Mouse (Mus musculus) retina, embryonic 14.5 days (tissue): Measurements from ENCODE around the gene Areg.
A peak's percentile ranks its signal among the peaks of the same experiment; 100 is the strongest.

Source experiments
- DNase-seq: peaks from one replicate; pipeline ENCODE4 v3.0.0-alpha.2; 2015; ENCODE audit warnings: low spot score

Areg gene

DNA sequence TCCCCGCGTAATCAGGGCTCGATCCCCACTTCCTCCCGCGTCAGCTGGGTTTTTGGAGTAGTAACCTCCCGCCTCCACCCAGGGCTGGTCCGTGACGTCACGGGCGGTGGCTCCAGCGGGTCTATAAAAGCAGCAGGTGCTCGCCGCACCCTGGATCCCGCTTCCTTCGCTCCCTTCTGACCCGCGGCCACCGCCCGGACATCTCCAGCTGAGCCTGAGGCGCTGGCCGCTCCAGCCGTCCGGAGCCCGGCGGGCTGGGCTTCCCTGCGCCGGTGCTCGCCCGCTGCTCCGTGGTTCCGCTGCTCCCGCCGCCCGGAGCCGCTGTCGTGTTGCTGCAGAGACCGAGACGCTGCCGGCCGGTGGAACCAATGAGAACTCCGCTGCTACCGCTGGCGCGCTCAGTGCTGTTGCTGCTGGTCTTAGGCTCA is at the start of gene Areg:
TSS of gene Areg (plus strand) at position 154 of the 428 bp plus-strand sequence.
- peak; percentile 66 for DNase-seq

DNA sequence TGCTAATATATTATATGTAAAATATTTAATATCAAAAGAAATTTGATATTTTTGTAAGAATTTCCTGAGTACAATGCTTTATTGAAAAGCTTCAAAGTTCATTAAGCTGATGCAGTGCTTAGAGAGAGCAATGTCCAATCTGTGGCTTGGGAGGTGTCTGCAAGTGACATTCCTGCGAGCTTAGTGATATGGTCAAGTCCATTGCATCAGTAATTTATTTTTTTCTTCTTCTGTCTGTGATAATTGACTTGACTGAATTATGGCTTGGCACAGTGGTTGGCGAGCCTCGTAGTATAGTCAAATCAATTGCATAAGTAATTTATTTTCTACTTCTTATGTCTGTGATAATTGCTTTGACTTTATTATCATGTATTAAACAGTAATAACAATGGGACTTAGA is 49.1 kb upstream of the Areg start:
- no peak for DNase-seq

DNA sequence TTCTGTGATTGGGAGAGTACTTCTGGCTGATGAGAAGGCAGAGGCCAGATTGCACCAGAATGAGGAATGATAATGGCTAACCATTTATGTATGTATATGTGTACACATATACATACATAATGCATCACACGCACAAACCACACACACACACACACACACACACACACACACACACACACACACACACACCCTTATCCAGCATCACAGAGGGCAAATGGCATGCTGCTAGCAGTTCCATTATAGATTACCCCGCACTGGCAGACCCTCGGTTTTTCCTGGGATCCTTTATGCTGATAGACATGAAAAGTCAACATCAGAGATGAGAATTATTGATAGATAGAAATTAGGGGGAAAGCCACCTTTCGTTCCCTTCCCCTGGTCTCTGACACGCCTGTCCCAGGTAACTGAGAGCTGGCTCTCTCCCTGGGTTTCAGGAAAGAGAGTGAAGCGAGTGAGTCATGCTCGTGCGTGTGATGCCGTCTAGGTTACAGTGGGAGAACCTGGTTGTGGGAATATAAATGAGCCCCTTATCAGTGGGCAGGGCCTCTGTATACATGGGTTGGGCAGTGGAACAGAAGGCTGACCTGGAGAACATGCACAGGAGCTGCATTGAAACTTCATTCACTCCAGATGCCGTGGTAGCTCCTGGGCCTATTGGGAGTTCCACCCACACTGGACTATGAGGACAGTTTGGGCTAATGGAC is 41.3 kb upstream of the Areg start:
- no peak for DNase-seq

DNA sequence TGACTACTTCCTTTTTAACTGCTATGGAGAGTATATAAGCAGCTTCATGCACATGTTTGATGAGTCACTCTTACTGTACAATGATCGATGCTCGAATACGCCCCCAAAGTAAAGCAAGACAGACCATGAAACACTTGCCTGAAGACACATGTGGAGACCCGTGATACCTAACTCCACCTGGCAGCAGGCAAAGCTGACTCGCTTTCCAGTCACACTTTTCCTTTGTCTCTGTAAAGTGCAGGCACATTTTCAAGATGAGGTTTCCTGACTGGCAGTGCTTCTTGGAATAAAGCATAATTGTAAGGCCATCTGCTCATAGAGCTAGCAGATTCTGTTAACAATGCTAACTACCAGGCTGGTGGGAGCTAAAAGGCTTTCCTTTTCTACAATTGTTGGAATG is 37.7 kb upstream of the Areg start:
- no peak for DNase-seq

DNA sequence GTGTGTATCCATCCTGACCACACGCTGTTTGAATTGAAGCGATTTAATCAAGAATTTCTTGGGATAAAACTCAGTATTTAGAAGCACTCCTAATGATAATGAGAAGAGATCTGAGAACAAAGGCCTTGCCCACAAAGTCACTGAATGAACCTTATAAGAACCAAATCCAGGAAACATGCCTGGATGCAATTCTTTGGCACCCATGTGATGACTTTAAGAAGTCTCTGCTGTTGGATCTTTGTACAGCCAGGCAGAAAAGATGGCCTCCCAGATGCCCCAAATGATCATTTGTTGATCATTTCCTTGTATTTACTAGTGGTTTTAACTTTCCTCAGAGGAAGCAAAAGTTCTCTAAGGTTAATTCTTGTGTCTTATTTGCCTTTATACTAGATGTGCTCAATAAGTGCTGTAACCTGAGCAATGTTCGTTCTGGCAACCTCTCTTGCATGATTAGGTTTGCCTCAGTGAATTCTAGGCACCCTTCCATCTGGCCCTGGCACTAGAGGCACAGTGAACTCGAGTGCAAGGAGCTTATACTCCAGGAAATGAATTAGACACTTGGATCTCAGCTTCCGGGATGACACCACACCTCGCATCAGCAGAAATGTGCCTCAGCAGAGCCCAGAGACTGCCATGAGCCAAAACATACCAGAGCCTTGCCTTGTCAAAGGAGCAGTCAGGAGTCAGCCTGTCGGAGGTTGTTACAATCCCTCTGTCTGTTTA is 35.3 kb upstream of the Areg start:
- no peak for DNase-seq

DNA sequence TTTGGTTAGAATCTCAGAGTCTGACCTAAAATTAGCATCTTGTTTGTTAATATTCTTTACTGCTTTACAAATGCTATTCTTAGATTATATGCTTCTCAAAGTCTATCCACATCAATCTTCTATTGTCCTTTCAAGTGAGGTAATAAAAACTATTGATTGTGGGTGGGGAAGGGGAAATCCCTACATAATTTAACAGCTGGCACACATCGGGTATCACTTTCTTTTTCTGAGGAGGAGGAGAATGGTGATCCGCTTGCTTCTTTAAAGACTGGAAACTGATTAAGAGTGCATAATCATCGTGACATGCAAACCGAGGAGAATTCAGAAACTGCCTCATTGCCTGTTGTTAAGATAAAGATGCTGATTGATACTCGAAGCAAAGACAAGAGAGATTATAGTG is 33.2 kb upstream of the Areg start:
- no peak for DNase-seq

DNA sequence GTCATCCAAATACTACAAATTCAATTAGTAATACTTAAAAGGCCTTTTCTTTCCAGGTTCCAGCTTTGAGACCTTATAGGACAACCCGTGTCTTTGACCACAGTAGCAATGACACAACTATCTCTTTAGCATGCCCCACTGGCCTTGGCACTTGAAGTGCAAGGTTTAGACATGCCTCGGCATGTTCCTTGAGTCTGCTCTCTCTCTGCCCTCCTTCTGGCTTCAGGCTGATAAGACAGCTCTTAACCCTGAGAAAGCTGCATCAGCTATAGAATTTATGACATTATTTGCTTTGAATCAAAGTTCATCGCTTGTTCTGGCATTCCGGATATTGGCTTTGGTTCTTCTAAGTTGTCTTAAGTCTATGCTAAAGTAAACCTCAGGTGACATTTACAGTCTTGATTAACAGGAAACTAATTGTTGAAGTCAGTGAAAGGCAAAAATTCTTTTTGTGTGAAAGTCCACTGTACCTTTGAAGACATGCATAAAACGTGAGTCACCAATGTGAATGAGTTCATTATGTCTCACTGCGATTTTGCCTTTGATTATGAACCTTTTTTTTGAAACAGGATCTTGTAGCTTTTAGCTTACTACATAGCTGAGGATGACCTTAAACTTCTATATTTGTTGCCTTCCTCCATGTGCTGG is 29.3 kb upstream of the Areg start:
- no peak for DNase-seq

DNA sequence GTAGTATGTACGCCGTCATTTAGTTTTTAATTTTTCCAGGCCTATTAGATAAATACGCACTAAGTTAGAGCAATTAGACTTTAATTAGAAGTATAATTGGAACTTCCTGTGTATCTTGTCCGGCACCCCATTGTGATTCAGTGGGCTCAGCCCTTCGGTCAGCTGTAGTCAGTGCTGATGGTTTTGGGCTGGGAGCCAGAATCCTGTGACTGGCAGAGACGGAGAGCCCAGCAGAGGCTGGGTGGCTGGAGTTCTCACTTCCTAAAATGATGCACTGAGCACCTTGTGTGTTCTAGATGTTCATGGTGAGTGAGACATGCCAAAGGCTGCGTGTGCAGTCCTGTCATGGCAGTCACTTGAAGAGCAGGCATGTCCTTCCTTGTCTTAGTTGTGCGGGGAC is 28.4 kb upstream of the Areg start:
- no peak for DNase-seq

DNA sequence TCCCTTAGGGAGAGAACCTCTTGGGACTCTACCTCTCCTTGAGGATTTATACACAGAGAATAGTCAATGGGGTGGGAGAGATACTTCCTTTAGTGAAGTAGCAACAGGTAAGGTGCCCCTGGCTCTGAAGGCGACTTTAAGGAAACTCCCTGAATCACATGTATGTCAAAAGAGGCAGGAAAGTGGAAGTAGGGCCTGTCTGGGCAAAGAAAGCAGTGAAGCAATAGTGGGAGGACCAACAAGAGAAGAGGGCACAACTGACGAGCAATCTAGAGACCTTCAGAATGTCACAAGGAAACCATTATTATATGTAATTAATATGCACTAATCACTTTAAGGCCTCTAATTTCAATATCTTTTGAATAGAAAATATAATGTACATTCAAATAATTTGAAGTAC is 25.4 kb upstream of the Areg start:
- DNase-seq: no peak

DNA sequence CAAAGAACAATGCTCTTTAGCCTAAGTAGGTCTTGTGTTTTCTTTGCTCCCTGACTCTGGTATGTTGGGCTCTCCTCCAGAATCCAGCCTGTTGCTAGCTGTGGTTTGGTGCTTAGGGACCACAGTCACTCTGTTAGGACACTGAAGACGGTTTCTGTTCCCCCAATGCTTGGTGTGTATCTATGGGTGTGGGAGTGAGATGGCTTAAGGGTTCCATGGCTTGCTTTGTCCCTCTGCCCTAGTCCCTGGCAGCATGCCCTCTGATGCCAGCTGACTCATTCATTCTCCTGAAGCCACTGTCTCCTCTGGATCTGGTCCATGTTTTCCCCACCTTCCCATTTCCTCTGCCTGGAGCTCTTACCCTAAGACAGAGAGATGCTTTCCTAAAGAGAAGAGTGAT is 24.8 kb upstream of the Areg start:
- no peak for DNase-seq

DNA sequence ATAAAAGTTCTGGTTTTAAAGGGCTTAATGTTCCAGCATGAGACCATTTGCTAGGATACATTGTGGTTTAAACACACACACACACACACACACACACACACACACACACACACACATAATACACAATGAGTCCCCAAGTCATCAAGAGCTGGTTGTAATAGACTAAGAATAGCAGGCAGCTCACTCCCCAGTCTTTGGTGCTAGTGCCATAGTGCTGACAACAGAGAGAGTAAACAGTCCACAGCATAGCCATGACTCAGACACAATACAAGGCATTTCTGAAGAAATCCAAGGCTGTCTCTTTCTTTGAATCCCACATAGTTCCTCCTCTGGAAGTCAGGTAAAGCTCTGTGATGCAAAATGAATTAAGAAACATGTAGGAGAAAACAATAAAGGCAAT is 20.8 kb upstream of the Areg start:
- no peak for DNase-seq

DNA sequence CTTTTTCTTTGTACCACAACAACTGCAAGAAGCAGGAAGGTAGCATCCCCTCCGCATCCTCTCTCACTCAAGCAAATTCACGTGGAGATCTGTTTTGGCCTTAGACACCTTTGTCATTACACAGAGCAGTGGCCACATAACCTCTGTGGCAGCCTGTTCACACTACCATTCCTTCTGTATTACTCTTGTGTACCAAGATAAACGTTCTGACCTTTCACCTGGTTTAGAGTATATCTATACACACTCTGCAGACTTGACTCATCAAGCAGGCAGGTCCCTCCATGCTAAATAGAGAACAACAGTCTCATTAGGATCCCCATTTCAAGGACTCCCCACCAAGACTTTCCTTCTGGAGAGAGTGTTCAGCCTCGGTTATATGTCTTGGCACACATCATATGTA is 16.0 kb upstream of the Areg start:
- no peak for DNase-seq

DNA sequence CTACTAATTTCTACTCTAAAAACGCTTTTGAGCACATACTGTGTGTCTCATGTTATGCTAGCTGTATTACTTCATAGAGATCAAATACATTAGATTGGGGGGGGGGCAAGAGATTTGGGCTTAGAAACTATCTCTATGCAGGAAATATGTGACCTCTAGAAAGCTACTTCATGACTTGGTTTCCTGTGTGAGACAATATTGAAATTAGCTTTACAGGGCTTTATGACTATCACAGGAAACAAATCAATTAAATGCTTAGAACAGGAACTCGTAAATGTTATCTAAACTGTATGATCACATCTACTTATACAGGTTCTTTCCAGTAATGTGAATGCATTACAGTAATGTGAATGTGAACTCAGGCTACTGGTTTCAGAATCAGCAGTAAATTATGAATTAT is 15.3 kb upstream of the Areg start:
- no peak for DNase-seq

DNA sequence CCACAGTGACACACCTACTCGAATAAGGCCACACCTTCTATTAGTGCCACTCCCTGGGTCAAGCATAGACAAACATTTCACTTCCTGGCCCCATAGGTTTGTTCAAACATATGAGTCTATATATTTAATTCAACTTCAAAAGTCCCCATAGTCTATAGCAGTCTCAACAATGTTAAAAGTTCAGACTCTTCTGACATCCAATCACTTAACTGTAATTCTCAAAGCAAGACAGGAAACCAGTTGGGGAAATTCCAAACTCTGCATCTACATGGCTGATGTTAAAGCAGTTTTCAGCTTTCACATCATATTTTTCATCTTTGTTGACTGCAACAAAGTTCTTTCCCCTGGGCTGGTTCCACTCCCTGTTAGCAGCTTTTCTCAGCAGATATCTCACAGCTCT is 12.8 kb upstream of the Areg start:
- DNase-seq: no peak

DNA sequence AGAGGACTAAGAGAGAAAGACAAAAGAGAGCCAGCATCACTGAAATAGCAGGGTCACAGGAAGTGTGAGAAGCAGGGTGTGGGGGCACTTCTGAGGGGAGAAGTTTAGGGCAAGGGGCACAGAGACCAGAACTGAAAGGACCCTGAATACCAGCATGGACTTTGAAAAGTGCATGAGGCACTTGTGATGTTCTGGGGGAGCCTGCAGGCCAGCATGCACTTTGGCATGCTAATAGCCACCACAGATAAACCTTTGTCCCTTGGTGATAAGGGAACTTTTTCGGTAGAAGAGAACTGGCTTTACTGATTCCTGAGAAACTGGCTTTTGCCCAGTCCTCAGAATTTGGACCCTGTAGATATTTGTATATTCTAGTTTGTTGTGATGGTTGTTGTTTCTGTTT is 4.4 kb upstream of the Areg start:
- DNase-seq: no peak

DNA sequence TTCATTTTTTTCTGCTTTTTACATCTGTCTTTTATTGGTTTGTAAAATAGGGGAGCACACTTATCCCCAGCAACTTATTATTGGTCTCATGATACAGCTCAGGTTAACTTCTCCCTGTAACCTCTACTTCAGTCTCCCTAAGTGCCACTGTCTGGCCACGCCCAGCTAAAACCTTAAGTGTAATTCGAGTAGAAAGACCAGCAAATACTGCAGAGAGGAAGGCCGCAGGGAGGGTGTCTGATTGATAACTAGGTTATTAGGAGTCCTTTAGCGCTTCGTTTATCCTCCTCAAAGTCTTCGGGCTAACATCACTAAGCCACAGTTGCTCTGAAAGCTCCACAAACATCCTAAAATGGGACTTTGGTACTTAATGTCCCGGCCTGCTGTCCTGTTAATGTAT is 429 bp upstream of the Areg start:
- DNase-seq: peak; percentile 47

DNA sequence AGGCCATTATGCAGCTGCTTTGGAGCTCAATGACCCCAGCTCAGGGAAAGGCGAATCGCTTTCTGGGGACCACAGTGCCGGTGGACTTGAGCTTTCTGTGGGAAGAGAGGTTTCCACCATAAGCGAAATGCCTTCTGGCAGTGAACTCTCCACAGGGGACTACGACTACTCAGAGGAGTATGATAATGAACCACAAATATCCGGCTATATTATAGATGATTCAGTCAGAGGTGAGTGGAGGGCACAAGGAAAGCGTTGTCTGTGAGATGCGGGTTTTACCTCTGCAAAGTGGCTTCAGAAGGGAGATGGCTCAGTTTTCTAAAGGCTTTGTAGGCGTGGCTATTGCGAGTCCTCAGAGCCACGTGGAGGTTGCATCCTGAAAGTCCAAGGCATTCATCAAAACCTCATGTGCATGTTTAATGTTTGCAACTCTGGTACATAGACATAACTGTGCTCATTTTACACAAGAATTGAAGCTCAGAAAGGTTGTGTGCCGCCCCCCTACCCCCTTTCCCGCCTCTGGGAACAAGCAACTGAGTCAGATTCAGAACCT is 1.6 kb downstream of the Areg start:
- DNase-seq: peak; percentile 2

DNA sequence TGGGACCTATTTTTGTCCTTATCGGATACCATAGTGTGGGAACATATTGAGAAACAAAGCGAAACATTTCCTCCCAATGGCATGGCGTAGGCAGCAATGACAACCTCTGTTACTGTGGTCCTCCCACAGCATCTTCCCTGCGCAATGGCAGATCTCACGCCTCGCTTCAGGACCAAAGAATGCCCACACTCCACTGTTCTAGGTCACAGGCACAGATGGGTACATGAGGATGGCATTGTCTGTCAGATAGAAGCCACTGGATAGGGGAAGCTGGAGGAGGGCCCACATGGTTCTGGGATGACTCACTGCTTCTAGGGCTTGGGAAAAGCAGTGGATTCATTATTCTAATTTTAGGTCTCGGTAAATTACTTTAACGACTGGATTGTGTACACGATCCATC is 5.6 kb downstream of the Areg start:
- DNase-seq: no peak

DNA sequence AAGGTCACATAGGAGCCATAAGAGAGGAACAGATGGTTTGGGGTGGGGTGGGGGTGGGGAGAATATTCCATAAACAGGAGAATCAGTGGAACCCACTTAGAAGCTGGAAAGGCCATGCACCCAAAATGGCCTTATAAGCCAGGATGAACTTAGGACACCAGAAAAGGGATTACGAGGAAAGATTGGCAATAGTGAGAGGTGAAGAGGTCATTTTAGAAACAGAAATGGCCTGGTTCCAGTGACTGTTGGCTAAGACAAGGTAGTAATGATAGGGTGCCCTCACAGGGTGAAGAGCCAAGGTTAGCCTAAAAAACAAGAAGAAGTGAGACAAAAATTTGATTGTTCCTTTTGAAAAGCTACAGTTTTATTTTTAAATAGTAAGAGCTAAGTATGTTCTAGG is 7.6 kb downstream of the Areg start:
- no peak for DNase-seq

DNA sequence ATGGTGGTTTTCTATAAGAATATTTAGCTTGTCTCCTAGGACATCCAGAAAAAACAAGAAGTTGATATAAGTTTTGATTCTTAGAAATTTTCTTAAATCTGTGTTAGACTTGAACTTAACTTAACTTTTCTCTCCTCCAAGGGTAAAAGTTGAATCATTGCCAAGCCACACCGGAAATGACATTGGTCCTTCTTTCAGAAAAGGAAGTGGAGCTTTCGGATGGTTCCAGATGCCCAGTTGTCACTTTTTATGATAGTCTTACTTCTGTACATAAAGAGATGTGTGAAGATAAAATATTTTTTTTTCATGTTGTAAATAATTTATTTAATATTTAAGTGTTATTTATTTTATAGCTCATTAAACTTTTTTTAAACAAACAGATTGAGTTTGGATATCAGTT is 8.7 kb downstream of the Areg start:
- no peak for DNase-seq

DNA sequence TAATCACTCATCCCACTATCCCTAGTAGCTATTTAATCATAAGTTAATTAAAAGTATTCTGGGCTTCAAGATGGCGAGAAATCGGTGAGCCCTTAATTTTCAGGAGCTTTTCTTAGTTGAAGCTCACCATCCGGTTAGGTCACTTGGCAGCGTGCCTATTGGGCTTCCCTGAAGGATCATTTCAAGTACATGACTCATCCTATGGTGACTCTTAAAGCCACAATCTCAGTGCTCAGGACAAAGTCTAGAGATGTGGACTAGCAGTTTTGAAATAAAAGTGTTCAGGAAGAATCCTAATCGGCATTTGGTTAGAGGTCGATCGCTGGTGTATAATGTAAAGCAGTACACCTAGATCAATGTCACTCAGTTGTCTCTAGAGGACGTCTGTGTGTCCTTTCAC is 17.3 kb downstream of the Areg start:
- DNase-seq: no peak

DNA sequence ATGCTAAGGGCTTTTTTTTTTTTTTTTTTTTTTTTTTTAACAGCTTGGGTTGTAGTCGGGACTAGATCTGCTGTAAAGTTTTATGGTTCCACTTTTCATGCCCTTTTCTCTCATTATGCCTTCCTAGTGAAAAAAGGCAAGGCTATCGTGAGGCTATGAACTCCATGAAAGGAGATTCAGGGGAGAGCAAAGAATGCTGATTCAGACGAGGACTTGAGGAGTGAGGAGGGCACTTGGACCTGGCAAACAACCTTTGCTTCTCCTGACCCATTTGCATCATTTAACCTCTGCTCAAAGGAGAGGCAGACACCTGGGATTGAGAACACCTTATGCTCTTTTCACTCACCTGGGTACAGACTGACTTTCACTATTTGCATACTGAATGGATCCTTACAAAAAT is 17.8 kb downstream of the Areg start:
- DNase-seq: no peak

DNA sequence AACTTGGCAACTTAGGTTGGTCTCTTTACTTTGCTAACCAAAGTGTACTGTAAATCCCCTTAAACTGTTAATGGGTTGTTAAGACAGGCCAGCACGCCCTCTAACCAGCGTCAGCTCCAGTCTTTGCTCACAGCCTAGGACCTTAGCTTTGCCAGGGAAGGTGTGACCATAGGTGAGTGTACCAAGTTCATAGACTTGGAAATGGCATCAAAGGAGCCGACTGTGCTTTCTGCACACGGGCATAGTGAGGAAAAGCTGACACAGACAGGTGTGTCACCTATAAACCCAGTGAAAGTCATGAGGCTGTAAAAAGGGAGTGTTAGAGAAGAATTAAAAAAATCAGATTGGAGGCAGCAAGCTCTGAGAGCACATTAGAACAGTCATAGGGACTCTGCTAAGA is 23.4 kb downstream of the Areg start:
- no peak for DNase-seq
